Mouse (Mus musculus) erythroblast, embryonic 14.5 days (primary cell): Measurements from ENCODE around the gene Trpm3.
"Not testable (repeated sequence)": the region's sequence is repeated elsewhere in the genome, so short reads cannot be mapped to it uniquely, and the experiment has no call there.

Source experiments
- GATA1 ChIP-seq: IDR thresholded peaks from 2 replicates; pipeline ENCODE4 v1.6.1; 2012; ENCODE audit warnings: low read length, inconsistent platforms, mixed read lengths
- TAL1 ChIP-seq: IDR thresholded peaks from 3 replicates; pipeline ENCODE4 v1.6.1; 2012; ENCODE audit warnings: low read length, inconsistent platforms, mixed read lengths

DNA sequence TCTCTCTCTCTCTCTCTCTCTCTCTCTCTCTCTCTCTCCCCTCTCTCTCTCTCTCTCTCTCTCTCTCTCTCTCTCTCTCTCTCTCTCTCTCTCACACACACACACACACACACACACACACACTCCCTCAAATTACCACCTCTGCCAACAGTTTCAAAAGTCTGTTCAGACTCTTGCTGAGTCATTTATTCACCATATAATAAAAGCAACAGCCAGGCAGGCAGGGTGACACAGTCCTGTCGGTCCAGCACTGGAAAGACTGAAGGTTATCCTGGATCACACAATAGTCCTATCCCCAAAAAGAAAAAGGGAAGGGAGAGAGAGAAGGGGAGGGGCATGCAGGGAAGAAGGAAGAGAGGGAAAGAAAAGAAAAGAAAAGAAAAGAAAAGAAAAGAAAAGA lies 894.5 kb downstream of the Trpm3 start:
- not testable (repeated sequence) for TF ChIP-seq TAL1, GATA1
